Mouse (Mus musculus) bone marrow, adult 2 months (tissue): ENCODE measurements around the gene Bhlhe23.

Experiments used
- CTCF ChIP-seq: fragments of 200-500 bp; IDR thresholded peaks from 2 replicates; pipeline ENCODE4 v1.5.1; 2011; ENCODE audit warnings: low read length, control low read depth; ENCODE audit not compliant: control insufficient read depth, insufficient read depth
- POLR2A ChIP-seq: fragments of 200-500 bp; IDR thresholded peaks from 2 replicates; pipeline ENCODE4 v1.6.1; 2011; ENCODE audit warnings: low read depth, mild to moderate bottlenecking, control low read depth, low read length, borderline replicate concordance; ENCODE audit not compliant: control insufficient read depth

DNA sequence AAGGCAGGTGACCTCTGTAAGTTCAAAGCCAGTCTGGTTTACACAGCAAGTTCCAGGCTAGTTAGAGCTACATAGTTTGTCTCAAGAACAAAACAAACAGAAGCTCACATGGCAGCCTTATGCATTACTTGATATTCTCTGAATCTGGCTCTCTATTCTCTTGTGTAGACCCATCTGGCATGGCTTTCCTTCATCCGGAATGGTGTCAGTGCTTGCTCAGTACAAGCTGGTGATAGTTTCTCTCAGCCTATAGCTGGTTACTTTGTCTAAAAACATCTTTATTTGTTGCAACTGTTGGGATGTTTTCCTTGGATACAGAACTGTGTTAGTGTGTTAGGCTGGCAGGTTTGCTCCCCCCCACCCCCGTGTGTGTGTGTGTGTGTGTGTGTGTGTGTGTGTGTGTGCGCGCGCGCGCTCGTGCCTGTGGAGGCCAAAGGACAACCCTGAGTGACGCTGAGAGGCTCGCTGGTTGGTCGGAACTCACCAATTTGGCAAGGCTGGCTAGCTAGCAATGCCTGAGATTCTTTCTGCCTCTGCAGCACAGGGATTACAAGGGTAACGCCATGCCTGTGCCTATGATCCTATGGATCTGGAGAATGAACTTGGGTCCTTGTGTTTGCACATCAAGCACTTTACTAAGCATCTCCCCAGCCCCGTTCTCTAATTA, 11.0 kb upstream of the Bhlhe23 start:
- no peak for TF ChIP-seq POLR2A
- TF ChIP-seq CTCF = no peak
